Mouse (Mus musculus): ENCODE data around the gene Skint10.

The Skint10 gene

GRCm38 (mm10) chr4:112774766-112775165, at the start of gene Skint10:
Gene Skint10, minus strand, starts transcription at chr4:112774866.
- DNase-seq (ENCODE audit: extremely low read depth, insufficient read length, low spot score) = no peak

- DNase-seq (ENCODE audit: extremely low read depth, insufficient read length, low spot score) = no peak
Observed at GRCm38 (mm10) chr4:112790646-112791045, 16.0 kb upstream of the Skint10 start.
